Mouse (Mus musculus) midbrain, embryonic 13.5 days (tissue): ENCODE data around the gene Ptger4. TPM values are rescaled to one million over a fixed set of nuclear protein-coding genes. Genes with fewer than 3 reads are reported as not detected.
"Not testable (repeated sequence)": the region's sequence is repeated elsewhere in the genome, so short reads cannot be mapped to it uniquely, and the experiment has no call there.

ENCODE experiments used
- ATAC-seq: fragments of 200-750 bp; cut with Nextera tagmentation; 2 replicates; pipeline ENCODE4 v1.8.0; 2017; ENCODE audit warnings: mild to moderate bottlenecking, moderate TSS enrichment, moderate library complexity
- H3K27ac ChIP-seq: fragments of 300-500 bp; sonication (generic); 2 replicates; pipeline ENCODE4 v1.5.1; 2015; ENCODE audit warnings: inconsistent platforms, mild to moderate bottlenecking, moderate library complexity
- H3K27me3 ChIP-seq: fragments of 300-500 bp; sonication (generic); 2 replicates; pipeline ENCODE4 v1.6.1; 2015; ENCODE audit warnings: mild to moderate bottlenecking, inconsistent platforms
- H3K36me3 ChIP-seq: fragments of 300-500 bp; sonication (generic); 2 replicates; pipeline ENCODE4 v1.6.1; 2015; ENCODE audit warnings: mild to moderate bottlenecking, inconsistent platforms
- H3K4me1 ChIP-seq: fragments of 300-500 bp; sonication (generic); replicated peaks from 2 replicates; pipeline ENCODE4 v1.6.1; 2015; ENCODE audit warnings: inconsistent platforms
- H3K4me2 ChIP-seq: fragments of 300-500 bp; sonication (generic); replicated peaks from 2 replicates; pipeline ENCODE4 v1.6.1; 2015; ENCODE audit warnings: moderate library complexity, mild to moderate bottlenecking, inconsistent platforms
- H3K4me3 ChIP-seq: fragments of 300-500 bp; sonication (generic); replicated peaks from 2 replicates; pipeline ENCODE4 v1.5.1; 2015; ENCODE audit warnings: mild to moderate bottlenecking, inconsistent platforms
- H3K9ac ChIP-seq: fragments of 300-500 bp; sonication (generic); replicated peaks from 2 replicates; pipeline ENCODE4 v1.6.1; 2015; ENCODE audit warnings: mild to moderate bottlenecking, inconsistent platforms
- H3K9me3 ChIP-seq: fragments of 300-500 bp; sonication (generic); 2 replicates; pipeline ENCODE4 v1.6.1; 2016; ENCODE audit warnings: mild to moderate bottlenecking, inconsistent platforms
- WGBS: fragments of 180-500 bp; shearing (Covaris S2); methylation state at CpG from one replicate; pipeline ENCODE4 v1.1.7; 2015; 5-methylcytosine and 5-hydroxymethylcytosine counted together
- polyA plus RNA-seq: library from polyadenylated mRNA; unstranded; fragments of >200 nt; fragmentation: Nextera tagmentation; extraction: Ambion mirVana; gene quantifications from 2 replicates; pipeline ENCODE4 v1.2.1, GENCODE M21; 2015

Gene Ptger4
- polyA plus RNA-seq, 1 experiment from 2014 or later: 0.90 TPM

GRCm38 (mm10) chr15:5235527-5235926 is 8.5 kb downstream of the Ptger4 start:
- H3K36me3 ChIP-seq: no peaks in the 10 kb centered on the region
- H3K4me1 ChIP-seq: no peaks in the 10 kb centered on the region
- H3K4me3 ChIP-seq: no peak overlapping the region
- no peak overlapping the region for H3K9ac ChIP-seq
- H3K9me3 ChIP-seq: no peaks in the 10 kb centered on the region
- ATAC-seq: 0 out of 2 replicates have a peak, but pooled peaks have one; percentile 25
- H3K4me2 ChIP-seq: no peak overlapping the region
- WGBS: 55% methylated on average over 8 of the region's 8 CpGs
- peaks cover 8% of the 10 kb centered on the region for H3K27me3 ChIP-seq
- H3K27ac ChIP-seq: no peak overlapping the region

GRCm38 (mm10) chr15:5234659-5235058 is 9.3 kb downstream of the Ptger4 start:
- H3K4me1 ChIP-seq: no peaks in the 10 kb centered on the region
- WGBS: 89% methylated on average over 16 of the region's 16 CpGs
- no peak overlapping the region for H3K9ac ChIP-seq
- H3K36me3 ChIP-seq: no peaks in the 10 kb centered on the region
- H3K27ac ChIP-seq: no peak overlapping the region
- H3K9me3 ChIP-seq: no peaks in the 10 kb centered on the region
- H3K4me3 ChIP-seq: no peak overlapping the region
- no peak for ATAC-seq
- no peak overlapping the region for H3K4me2 ChIP-seq
- H3K27me3 ChIP-seq: 0 out of 2 replicates have a peak, but pooled peaks cover 2% of the 10 kb centered on the region

- WGBS: 83% methylated on average over 10 of the region's 10 CpGs
- not testable (repeated sequence) for H3K4me3 ChIP-seq, H3K36me3 ChIP-seq, H3K9ac ChIP-seq, H3K27me3 ChIP-seq, H3K27ac ChIP-seq, ATAC-seq, H3K4me1 ChIP-seq, H3K4me2 ChIP-seq, H3K9me3 ChIP-seq
Observed at GRCm38 (mm10) chr15:5230746-5231145, 13.2 kb downstream of the Ptger4 start.

- Histone ChIP-seq H3K27me3 (no peaks in the 10 kb centered on the region), H3K4me1 (no peaks in the 10 kb centered on the region), H3K4me2 (no peak overlapping the region), H3K27ac (no peak overlapping the region), H3K9ac (no peak overlapping the region), H3K36me3 (peaks cover 9% of the 10 kb centered on the region; the same call in 1 of the 2 replicates), H3K4me3 (no peak overlapping the region), H3K9me3 (no peaks in the 10 kb centered on the region)
- no peak for ATAC-seq
- WGBS: 87% methylated on average over 6 of the region's 6 CpGs
Observed at GRCm38 (mm10) chr15:5220491-5220890, 23.5 kb downstream of the Ptger4 start.

GRCm38 (mm10) chr15:5209116-5209515 is 34.9 kb downstream of the Ptger4 start:
- no peaks in the 10 kb centered on the region for H3K27me3 ChIP-seq
- no peak overlapping the region for H3K27ac ChIP-seq
- H3K4me1 ChIP-seq: no peaks in the 10 kb centered on the region
- H3K36me3 ChIP-seq: peaks cover 11% of the 10 kb centered on the region
- ATAC-seq: no peak
- H3K4me2 ChIP-seq: no peak overlapping the region
- WGBS: 99% methylated on average over 3 of the region's 3 CpGs
- no peak overlapping the region for H3K9ac ChIP-seq
- H3K4me3 ChIP-seq: no peak overlapping the region
- no peaks in the 10 kb centered on the region for H3K9me3 ChIP-seq

- H3K9me3 ChIP-seq: no peaks in the 10 kb centered on the region
- H3K36me3 ChIP-seq: 0 out of 2 replicates have a peak, but pooled peaks cover 5% of the 10 kb centered on the region
- no peak for ATAC-seq
- H3K27me3 ChIP-seq: no peaks in the 10 kb centered on the region
- no peak overlapping the region for H3K9ac ChIP-seq
- H3K4me2 ChIP-seq: no peak overlapping the region
- WGBS: 94% methylated on average over 9 of the region's 9 CpGs
- H3K4me1 ChIP-seq: no peaks in the 10 kb centered on the region
- no peak overlapping the region for H3K4me3 ChIP-seq
- H3K27ac ChIP-seq: no peak overlapping the region
Observed at GRCm38 (mm10) chr15:5205222-5205621, 38.8 kb downstream of the Ptger4 start.

GRCm38 (mm10) chr15:5196691-5197090 is 47.3 kb downstream of the Ptger4 start:
- H3K4me1 ChIP-seq: no peaks in the 10 kb centered on the region; the same call in 1 of the 2 replicates
- H3K9me3 ChIP-seq: no peaks in the 10 kb centered on the region
- H3K4me2 ChIP-seq: no peak overlapping the region
- H3K27me3 ChIP-seq: no peaks in the 10 kb centered on the region
- WGBS: 76% methylated on average over 4 of the region's 4 CpGs
- H3K9ac ChIP-seq: no peak overlapping the region
- ATAC-seq: no peak
- H3K36me3 ChIP-seq: peaks cover 14% of the 10 kb centered on the region
- no peak overlapping the region for H3K27ac ChIP-seq
- H3K4me3 ChIP-seq: no peak overlapping the region

GRCm38 (mm10) chr15:5195987-5196514 is 47.9 kb downstream of the Ptger4 start:
- Histone ChIP-seq H3K9ac (no peak overlapping the region), H3K27me3 (no peaks in the 10 kb centered on the region), H3K36me3 (peaks cover 15% of the 10 kb centered on the region), H3K27ac (no peak overlapping the region), H3K9me3 (no peaks in the 10 kb centered on the region), H3K4me1 (no peaks in the 10 kb centered on the region; the same call in 1 of the 2 replicates), H3K4me2 (no peak overlapping the region), H3K4me3 (no peak overlapping the region)
- no peak for ATAC-seq
- WGBS: 76% methylated on average over 4 of the region's 4 CpGs

- no peak for ATAC-seq
- Histone ChIP-seq H3K9me3 (no peaks in the 10 kb centered on the region), H3K4me1 (no peaks in the 10 kb centered on the region; the same call in 1 of the 2 replicates), H3K27ac (no peak overlapping the region), H3K27me3 (no peaks in the 10 kb centered on the region), H3K9ac (no peak overlapping the region), H3K36me3 (peaks cover 16% of the 10 kb centered on the region), H3K4me3 (no peak overlapping the region), H3K4me2 (no peak overlapping the region)
- WGBS: 95% methylated on average over 9 of the region's 9 CpGs
Observed at GRCm38 (mm10) chr15:5194931-5195330, 49.1 kb downstream of the Ptger4 start.

- H3K9ac ChIP-seq: no peak overlapping the region
- H3K9me3 ChIP-seq: no peaks in the 10 kb centered on the region
- H3K36me3 ChIP-seq: peaks cover 14% of the 10 kb centered on the region
- no peak overlapping the region for H3K4me3 ChIP-seq
- no peaks in the 10 kb centered on the region; the same call in 1 of the 2 replicates for H3K4me1 ChIP-seq
- ATAC-seq: no peak
- 90% methylated on average over 6 of the region's 6 CpGs for WGBS
- H3K27ac ChIP-seq: no peak overlapping the region
- H3K4me2 ChIP-seq: no peak overlapping the region
- H3K27me3 ChIP-seq: no peaks in the 10 kb centered on the region
Observed at GRCm38 (mm10) chr15:5194446-5194845, 49.5 kb downstream of the Ptger4 start.

- ATAC-seq: no peak
- Histone ChIP-seq H3K9me3 (no peaks in the 10 kb centered on the region), H3K27ac (no peak overlapping the region), H3K4me1 (no peaks in the 10 kb centered on the region; the same call in 1 of the 2 replicates), H3K4me2 (no peak overlapping the region), H3K27me3 (no peaks in the 10 kb centered on the region), H3K9ac (no peak overlapping the region), H3K4me3 (no peak overlapping the region), H3K36me3 (peaks cover 14% of the 10 kb centered on the region)
- WGBS: 81% methylated on average over 3 of the region's 3 CpGs
Observed at GRCm38 (mm10) chr15:5193833-5194232, 50.2 kb downstream of the Ptger4 start.

- 80% methylated on average over 10 of the region's 10 CpGs for WGBS
- Histone ChIP-seq H3K4me3 (no peak overlapping the region), H3K4me1 (peaks cover 16% of the 10 kb centered on the region), H3K4me2 (no peak overlapping the region), H3K9ac (no peak overlapping the region), H3K27ac (no peak overlapping the region), H3K36me3 (peaks cover 12% of the 10 kb centered on the region), H3K27me3 (no peaks in the 10 kb centered on the region), H3K9me3 (no peaks in the 10 kb centered on the region)
- ATAC-seq: no peak
Observed at GRCm38 (mm10) chr15:5189504-5190093, 54.4 kb downstream of the Ptger4 start.

- no peak for ATAC-seq
- Histone ChIP-seq H3K9ac (no peak overlapping the region), H3K4me1 (peaks cover 22% of the 10 kb centered on the region), H3K9me3 (no peaks in the 10 kb centered on the region), H3K4me3 (no peak overlapping the region), H3K27me3 (no peaks in the 10 kb centered on the region), H3K36me3 (peaks cover 12% of the 10 kb centered on the region), H3K27ac (no peak overlapping the region), H3K4me2 (no peak overlapping the region)
- WGBS: 91% methylated on average over 1 of the region's 1 CpGs
Observed at GRCm38 (mm10) chr15:5188029-5188428, 56.0 kb downstream of the Ptger4 start.
